Mouse (Mus musculus): ENCODE results near the gene Basp1. TPM values are rescaled to one million over a fixed set of nuclear protein-coding genes. Genes with fewer than 3 reads are reported as not detected.
A peak's percentile ranks its signal among the peaks of the same experiment; 100 is the strongest.

Basp1 gene
- total and polyA plus RNA-seq, 3 experiments = 1.8 to 2.4 (median 1.9) TPM

DNA sequence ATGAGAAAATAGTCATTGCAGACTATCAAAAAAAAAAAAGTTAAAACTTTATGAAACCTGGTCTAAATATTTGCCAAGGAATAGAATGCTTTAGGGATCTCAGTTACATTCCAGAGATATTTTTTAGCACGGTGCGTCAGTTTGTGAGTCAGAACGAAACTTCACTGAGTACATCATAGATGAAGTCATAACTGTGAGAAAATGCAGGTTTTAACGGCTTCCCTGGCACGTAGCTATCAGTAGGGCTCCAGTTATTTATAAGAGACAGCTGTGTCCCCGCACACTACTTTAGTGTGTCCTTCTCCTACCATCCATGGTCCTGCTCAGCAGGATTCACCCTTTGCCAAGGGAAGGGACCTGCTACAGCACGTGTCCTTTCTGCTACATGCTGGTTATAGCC lies 44.0 kb downstream of the Basp1 start:
- H3K4me1 ChIP-seq (ENCODE audit: control insufficient read depth, insufficient read depth, low read length) = no peaks in the 10 kb centered on the region; the same call in 1 of the 2 replicates
- no peak for DNase-seq
- no peak overlapping the region for H3K9ac ChIP-seq (ENCODE audit: low read depth, low read length)
- no peak for TF ChIP-seq EP300 (IDR thresholded peaks at IDR 0.05; ENCODE audit: insufficient read depth, low read depth, low read length)
- TF ChIP-seq POLR2A (IDR thresholded peaks at IDR 0.05; ENCODE audit: insufficient read depth, low read depth, low read length) = no peak
- intact Hi-C loops (cut with DNase I) = no loop called here
- H3K4me3 ChIP-seq = no peak overlapping the region
- 61% methylated on average over 7 of the region's 7 CpGs for WGBS
- no peaks in the 10 kb centered on the region for H3K36me3 ChIP-seq (ENCODE audit: control insufficient read depth, insufficient read depth, low read length)
- H3K27me3 ChIP-seq (ENCODE audit: control insufficient read depth, insufficient read depth, low read length) = 0 out of 2 replicates have a peak, but pooled peaks cover 2% of the 10 kb centered on the region
- H3K27ac ChIP-seq = no peak overlapping the region
- no peaks in the 10 kb centered on the region for H3K79me2 ChIP-seq (replicated peaks; ENCODE audit: control insufficient read depth, insufficient read depth, low read length)

DNA sequence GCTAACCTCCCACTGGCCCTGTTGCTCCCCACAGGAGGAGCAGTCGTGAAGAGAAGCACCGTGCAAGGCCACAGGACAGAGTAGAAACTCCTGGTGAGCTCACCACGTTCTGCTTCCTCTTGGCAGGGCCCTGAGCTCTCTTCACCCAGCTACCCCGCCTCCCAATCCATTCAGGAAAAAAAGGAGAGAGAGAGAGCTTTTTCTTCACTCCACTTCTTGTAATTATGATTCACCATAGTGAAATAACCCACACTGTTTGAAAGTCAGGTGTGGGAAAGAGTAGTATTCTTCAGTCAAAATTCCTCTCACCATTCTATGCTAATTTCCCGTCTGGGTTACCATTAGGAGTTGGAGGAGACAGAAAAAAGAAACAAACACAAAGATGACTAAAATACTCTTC lies 48.1 kb downstream of the Basp1 start:
- Histone ChIP-seq H3K9ac (ENCODE audit: low read depth, low read length) (no peak overlapping the region), H3K27me3 (ENCODE audit: control insufficient read depth, insufficient read depth, low read length) (peaks cover 4% of the 10 kb centered on the region; the same call in 1 of the 2 replicates), H3K36me3 (ENCODE audit: control insufficient read depth, insufficient read depth, low read length) (no peaks in the 10 kb centered on the region), H3K79me2 (replicated peaks; ENCODE audit: control insufficient read depth, insufficient read depth, low read length) (no peaks in the 10 kb centered on the region), H3K4me1 (ENCODE audit: control insufficient read depth, insufficient read depth, low read length) (no peaks in the 10 kb centered on the region; the same call in 1 of the 2 replicates), H3K27ac (no peak overlapping the region), H3K4me3 (no peak overlapping the region)
- no peak for DNase-seq
- TF ChIP-seq CTCF (IDR thresholded peaks at IDR 0.05) (no peak), EP300 (IDR thresholded peaks at IDR 0.05; ENCODE audit: insufficient read depth, low read depth, low read length) (no peak), POLR2A (IDR thresholded peaks at IDR 0.05; ENCODE audit: insufficient read depth, low read depth, low read length) (no peak)
- WGBS = 59% methylated on average over 5 of the region's 5 CpGs
- intact Hi-C loops (cut with DNase I) = no loop called here

DNA sequence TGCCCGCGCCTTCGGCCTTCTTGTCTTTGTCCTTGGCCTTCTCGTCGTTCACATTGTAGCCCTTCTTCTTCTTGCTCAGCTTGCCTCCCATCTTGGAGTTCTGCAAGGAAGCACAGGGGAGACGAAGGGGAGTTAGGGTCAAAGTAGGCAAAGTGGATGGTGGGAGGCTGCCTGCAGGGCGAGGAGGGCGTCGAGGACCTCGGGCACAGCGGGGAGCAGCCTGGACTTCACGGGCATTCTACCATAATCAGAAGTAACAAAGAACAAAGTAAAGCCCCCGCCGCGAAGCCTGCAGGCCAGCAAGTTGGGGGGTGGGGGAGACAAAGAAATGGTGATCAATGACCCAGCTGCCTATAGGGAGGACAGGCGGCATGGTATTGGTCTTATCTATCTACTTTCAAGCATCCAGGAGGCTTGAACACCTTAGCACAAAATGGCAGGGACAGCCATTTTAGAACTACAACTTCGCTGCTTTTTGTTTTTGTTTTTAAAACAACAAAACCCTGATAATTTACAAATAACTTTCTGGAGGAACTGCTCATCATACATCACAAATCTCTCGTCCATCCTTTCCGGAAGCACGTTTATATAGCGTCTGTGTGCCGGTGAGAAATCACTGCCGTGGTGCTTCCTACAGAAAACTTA lies 48.6 kb downstream of the Basp1 start:
- no peak for DNase-seq
- no peak for TF ChIP-seq EP300 (IDR thresholded peaks at IDR 0.05; ENCODE audit: insufficient read depth, low read depth, low read length)
- TF ChIP-seq POLR2A (IDR thresholded peaks at IDR 0.05; ENCODE audit: insufficient read depth, low read depth, low read length) = no peak
- TF ChIP-seq CTCF (IDR thresholded peaks at IDR 0.05) = no peak
- Histone ChIP-seq H3K4me3 (no peak overlapping the region), H3K9ac (ENCODE audit: low read depth, low read length) (peak overlapping the region; percentile 67; the same call in 1 of the 2 replicates), H3K4me1 (ENCODE audit: control insufficient read depth, insufficient read depth, low read length) (no peaks in the 10 kb centered on the region; the same call in 1 of the 2 replicates), H3K27me3 (ENCODE audit: control insufficient read depth, insufficient read depth, low read length) (peaks cover 5% of the 10 kb centered on the region; the same call in 1 of the 2 replicates), H3K27ac (no peak overlapping the region), H3K36me3 (ENCODE audit: control insufficient read depth, insufficient read depth, low read length) (no peaks in the 10 kb centered on the region), H3K79me2 (replicated peaks; ENCODE audit: control insufficient read depth, insufficient read depth, low read length) (no peaks in the 10 kb centered on the region)
- intact Hi-C loops (cut with DNase I) = no loop called here
- WGBS = 59% methylated on average over 23 of the region's 23 CpGs

DNA sequence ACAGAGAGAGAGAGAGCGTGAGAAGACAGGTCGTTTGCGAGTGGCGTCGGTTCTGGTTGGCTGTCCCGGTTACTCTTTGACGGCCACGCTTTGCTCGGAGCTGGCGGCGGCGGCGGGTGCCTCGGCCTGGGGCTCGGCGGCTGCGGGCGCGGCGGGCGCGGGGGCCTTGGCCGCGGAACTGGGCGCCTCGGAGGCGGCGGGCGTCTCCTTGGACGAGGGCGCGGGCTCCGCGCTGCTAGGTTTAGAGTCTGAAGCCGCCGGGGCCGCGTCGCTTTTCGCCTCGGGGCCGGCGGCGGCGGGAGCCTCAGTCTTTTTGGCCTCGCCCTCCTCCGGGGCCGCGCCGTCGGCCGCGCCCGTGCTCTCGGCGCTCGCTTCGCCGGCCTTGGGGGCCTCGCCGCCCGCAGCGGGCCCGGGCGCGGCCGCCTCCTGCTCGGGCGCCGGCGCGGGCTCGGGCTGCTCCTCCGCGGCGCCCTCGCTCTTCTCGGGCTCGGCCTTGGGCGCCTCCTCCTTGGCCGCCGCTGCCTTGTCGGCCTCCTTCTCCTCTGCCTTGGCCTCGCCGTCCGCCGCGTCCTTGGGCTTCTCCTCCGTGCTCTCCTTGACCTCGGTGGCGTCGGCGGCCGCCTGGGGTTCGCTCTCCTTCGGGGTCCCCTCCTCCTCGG lies 49.3 kb downstream of the Basp1 start:
- DNase-seq = peak; percentile 26 to 30
- Histone ChIP-seq H3K4me1 (ENCODE audit: control insufficient read depth, insufficient read depth, low read length) (no peaks in the 10 kb centered on the region), H3K79me2 (replicated peaks; ENCODE audit: control insufficient read depth, insufficient read depth, low read length) (no peaks in the 10 kb centered on the region), H3K9ac (ENCODE audit: low read depth, low read length) (peak overlapping the region; percentile 67), H3K27me3 (ENCODE audit: control insufficient read depth, insufficient read depth, low read length) (peaks cover 6% of the 10 kb centered on the region; the same call in 1 of the 2 replicates), H3K27ac (no peak overlapping the region), H3K4me3 (no peak overlapping the region), H3K36me3 (ENCODE audit: control insufficient read depth, insufficient read depth, low read length) (no peaks in the 10 kb centered on the region)
- 28% methylated on average over 97 of the region's 97 CpGs for WGBS
- TF ChIP-seq CTCF (IDR thresholded peaks at IDR 0.05) (no peak), EP300 (IDR thresholded peaks at IDR 0.05; ENCODE audit: insufficient read depth, low read depth, low read length) (no peak), POLR2A (IDR thresholded peaks at IDR 0.05; ENCODE audit: insufficient read depth, low read depth, low read length) (no peak)
- intact Hi-C loops (cut with DNase I) = no loop called here

DNA sequence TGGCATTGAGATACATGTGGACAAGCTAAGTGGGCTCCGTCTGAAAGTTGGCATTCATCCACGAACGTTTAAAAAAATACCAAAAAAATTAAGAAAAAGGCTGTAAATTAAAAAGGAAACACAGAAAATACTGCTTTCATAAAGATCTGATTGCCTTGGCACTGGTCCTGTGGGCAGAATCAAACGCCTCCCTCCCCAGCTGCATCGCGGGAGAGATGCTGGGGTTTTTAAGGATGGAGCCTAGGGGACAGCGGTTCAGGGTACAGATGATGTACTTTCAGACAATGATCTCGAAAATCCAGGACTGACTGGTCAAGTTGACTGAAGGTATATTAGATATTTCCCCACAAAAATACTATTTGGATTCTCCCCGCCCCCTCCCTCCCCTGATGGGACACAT lies 49.9 kb downstream of the Basp1 start:
- DNase-seq = no peak
- Histone ChIP-seq H3K79me2 (replicated peaks; ENCODE audit: control insufficient read depth, insufficient read depth, low read length) (no peaks in the 10 kb centered on the region), H3K4me1 (ENCODE audit: control insufficient read depth, insufficient read depth, low read length) (no peaks in the 10 kb centered on the region), H3K36me3 (ENCODE audit: control insufficient read depth, insufficient read depth, low read length) (no peaks in the 10 kb centered on the region), H3K4me3 (no peak overlapping the region), H3K27me3 (ENCODE audit: control insufficient read depth, insufficient read depth, low read length) (peaks cover 6% of the 10 kb centered on the region; the same call in 1 of the 2 replicates), H3K27ac (no peak overlapping the region), H3K9ac (ENCODE audit: low read depth, low read length) (no peak overlapping the region)
- TF ChIP-seq POLR2A (IDR thresholded peaks at IDR 0.05; ENCODE audit: insufficient read depth, low read depth, low read length) (no peak), EP300 (IDR thresholded peaks at IDR 0.05; ENCODE audit: insufficient read depth, low read depth, low read length) (no peak), CTCF (IDR thresholded peaks at IDR 0.05) (no peak)
- intact Hi-C loops (cut with DNase I) = no loop called here
- 87% methylated on average over 9 of the region's 9 CpGs for WGBS

DNA sequence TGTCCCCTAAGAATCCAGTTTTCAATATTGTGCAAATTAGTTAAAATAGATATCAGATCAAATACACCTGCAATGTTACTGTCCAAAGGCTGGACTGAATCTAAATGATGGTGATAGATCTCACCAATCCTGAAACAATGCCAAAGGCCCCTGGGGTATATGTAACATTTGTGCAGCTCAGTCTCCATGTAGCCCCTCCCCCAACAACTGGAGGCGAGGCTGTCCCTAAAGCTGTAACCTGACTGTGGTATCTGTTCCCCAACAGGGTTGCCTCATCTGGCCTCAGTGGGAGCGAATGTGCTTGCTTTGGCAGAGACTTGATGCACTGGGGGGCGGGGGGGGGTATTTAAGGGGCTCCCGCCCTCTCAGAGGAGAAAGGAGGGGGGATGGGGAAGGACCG lies 52.7 kb downstream of the Basp1 start:
- WGBS = 71% methylated on average over 5 of the region's 5 CpGs
- intact Hi-C loops (cut with DNase I) = no loop called here
- H3K27ac ChIP-seq = no peak overlapping the region
- DNase-seq = no peak
- H3K9ac ChIP-seq (ENCODE audit: low read depth, low read length) = no peak overlapping the region
- TF ChIP-seq POLR2A (IDR thresholded peaks at IDR 0.05; ENCODE audit: insufficient read depth, low read depth, low read length) (no peak), EP300 (IDR thresholded peaks at IDR 0.05; ENCODE audit: insufficient read depth, low read depth, low read length) (no peak), CTCF (IDR thresholded peaks at IDR 0.05) (no peak)
- H3K27me3 ChIP-seq (ENCODE audit: control insufficient read depth, insufficient read depth, low read length) = peaks cover 6% of the 10 kb centered on the region; the same call in 1 of the 2 replicates
- H3K4me1 ChIP-seq (ENCODE audit: control insufficient read depth, insufficient read depth, low read length) = no peaks in the 10 kb centered on the region
- H3K79me2 ChIP-seq (replicated peaks; ENCODE audit: control insufficient read depth, insufficient read depth, low read length) = no peaks in the 10 kb centered on the region
- no peak overlapping the region for H3K4me3 ChIP-seq
- no peaks in the 10 kb centered on the region for H3K36me3 ChIP-seq (ENCODE audit: control insufficient read depth, insufficient read depth, low read length)
